Mouse (Mus musculus) layer of hippocampus, adult 11-12 months (tissue): ENCODE measurements around the gene Gm17334.

Source experiments
- DNase-seq: peaks from one replicate; pipeline ENCODE4 v3.0.0; 2022; ENCODE audit warnings: low spot score

The Gm17334 gene

GRCm38 (mm10) chr11:53796409-53797151 lies 23.6 kb upstream of the Gm17334 start:
- DNase-seq = peak; percentile 22

DNA sequence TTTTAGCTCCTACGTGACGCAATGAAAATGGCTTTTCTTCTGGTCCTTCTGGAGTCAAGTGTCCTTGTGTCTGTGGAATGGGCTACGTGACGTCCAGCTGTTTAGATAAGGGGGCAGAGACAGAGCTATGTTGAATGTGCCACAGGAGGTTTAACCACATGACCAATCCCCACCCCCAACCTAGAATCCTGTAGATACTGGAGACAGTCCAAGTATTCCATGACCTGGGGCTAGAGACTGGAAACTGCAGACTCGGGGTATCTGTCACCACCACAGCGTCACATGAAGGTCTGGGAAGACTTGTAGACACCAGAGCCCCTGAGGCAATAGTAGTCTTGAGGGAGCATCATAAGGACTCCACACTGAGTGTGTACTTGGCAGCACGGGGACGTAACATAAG lies 22.8 kb upstream of the Gm17334 start:
- no peak for DNase-seq

GRCm38 (mm10) chr11:53794671-53795557 lies 21.9 kb upstream of the Gm17334 start:
- peak; percentile 29 for DNase-seq

GRCm38 (mm10) chr11:53794015-53794414 lies 21.0 kb upstream of the Gm17334 start:
- peak; percentile 54 for DNase-seq

- peak; percentile 54 for DNase-seq
Measured at GRCm38 (mm10) chr11:53792986-53793385, 20.0 kb upstream of the Gm17334 start.

- DNase-seq = no peak
Measured at GRCm38 (mm10) chr11:53789277-53789676, 16.3 kb upstream of the Gm17334 start.

DNA sequence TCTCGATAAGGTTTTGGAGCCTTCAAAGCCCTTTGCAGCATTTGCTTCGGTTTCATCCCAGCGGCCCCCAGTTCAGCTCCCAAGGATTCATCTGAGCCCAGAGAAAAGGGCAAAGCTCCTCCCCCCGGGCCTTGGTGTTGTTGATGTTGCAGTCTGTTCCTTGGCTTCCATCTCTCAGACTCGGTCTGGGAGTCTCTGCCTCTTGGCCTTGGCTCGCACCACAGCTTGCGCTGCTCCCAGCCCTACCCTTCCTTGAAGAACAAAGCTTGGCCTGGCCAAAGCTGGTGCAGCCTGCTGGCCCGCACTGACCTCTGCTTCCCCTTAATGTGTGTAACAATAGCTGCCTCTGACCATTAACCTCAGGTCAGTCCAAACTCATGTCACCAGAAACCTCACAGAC lies 15.2 kb upstream of the Gm17334 start:
- DNase-seq = no peak

DNA sequence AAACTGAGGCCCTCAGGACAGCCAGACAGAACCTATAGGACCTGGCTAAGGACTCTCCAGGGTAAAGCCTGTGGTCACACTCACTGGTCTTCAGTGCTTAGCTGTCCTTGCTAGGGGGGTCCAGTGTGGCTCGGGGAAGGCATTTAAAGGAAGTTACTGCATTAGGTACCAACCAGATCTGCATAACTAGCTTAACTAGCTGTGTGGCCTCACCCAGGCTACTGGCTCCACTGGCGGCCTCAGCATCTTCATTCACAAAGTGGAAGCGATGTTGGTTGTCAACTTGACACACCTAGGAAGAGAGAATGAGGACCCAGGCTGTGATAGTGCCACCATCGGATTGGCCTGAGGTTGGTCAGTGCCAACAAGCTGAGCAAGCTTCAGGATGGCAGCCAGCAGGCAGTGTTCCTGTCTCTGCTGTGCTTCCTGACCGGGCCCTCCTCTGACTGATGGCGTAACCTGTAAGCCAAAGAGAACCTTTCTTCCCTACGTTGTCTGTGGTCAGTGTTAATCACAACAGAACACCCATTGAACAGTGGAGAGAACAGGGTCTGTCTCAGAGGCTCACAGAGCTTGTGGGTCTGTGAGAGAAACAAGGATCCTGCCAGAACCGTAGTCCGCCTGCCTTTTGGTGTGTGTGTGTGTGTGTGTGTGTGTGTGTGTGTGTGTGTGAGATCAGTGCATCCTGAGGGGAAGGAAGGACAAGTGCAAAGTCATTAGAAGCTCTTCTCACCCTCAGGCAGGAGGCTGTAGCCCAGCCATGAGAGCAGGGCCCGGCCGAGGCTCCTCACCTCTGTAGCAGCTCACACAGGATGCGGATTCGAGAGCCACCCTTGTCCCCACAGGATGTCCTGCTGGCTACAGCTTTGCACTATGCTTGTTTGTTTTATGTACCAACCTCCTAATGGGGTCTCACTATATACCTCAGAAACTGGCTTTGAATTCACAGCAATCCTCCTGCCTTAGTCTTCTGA lies 13.4 kb upstream of the Gm17334 start:
- no peak for DNase-seq

GRCm38 (mm10) chr11:53785311-53785936 lies 12.4 kb upstream of the Gm17334 start:
- no peak for DNase-seq

- DNase-seq = no peak
Measured at GRCm38 (mm10) chr11:53783288-53783687, 10.3 kb upstream of the Gm17334 start.

- no peak for DNase-seq
Measured at GRCm38 (mm10) chr11:53781964-53782363, 9.0 kb upstream of the Gm17334 start.

- no peak for DNase-seq
Measured at GRCm38 (mm10) chr11:53781201-53781775, 8.3 kb upstream of the Gm17334 start.

GRCm38 (mm10) chr11:53780262-53780661 lies 7.3 kb upstream of the Gm17334 start:
- no peak for DNase-seq

DNA sequence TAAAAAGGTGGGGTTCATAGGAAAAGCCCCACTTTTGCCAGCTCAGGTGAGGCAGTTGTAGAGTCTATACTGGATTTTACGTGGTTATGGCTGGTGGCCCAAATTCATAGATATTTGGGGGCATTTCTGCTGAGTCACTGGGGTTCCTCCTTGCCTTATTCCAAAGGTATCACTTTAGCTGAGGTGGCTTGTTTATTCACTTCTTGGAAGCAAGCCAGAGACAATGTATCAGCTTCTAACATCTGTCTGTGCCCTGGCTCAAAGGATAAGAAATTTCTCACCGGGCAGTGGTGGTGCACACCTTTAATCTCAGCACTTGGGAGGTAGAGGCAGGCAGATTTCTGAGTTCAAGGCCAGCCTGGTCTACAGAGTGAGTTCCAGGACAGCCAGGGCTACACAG lies 6.8 kb upstream of the Gm17334 start:
- no peak for DNase-seq

- DNase-seq = no peak
Measured at GRCm38 (mm10) chr11:53778455-53778854, 5.5 kb upstream of the Gm17334 start.

DNA sequence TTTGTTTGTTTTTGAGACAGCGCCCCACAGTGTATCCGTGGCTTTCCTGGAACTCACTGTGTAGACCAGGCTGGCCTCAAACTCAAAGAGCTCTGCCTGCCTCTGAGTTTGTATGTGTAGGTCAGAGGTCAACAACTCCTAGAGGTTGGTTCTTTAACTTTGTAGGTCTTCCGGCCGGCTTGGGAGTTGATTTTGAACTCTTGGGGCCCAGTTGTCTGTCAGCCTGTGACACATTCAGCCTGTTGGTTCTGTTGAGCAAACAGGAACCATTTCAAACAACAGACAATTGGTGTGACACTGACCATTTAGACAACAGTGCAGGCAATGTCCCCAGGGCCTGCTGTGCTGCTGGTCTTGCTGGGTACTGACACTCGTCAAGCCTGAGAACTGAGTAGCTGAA lies 4.7 kb upstream of the Gm17334 start:
- DNase-seq = no peak

- DNase-seq = no peak
Measured at GRCm38 (mm10) chr11:53774659-53775255, 1.8 kb upstream of the Gm17334 start.

- DNase-seq = no peak
Measured at GRCm38 (mm10) chr11:53773641-53774360, 814 bp upstream of the Gm17334 start.

- no peak for DNase-seq
Measured at GRCm38 (mm10) chr11:53772536-53772935, 451 bp downstream of the Gm17334 start.
